Mouse (Mus musculus): ENCODE measurements around the gene Rad9a.

DNA sequence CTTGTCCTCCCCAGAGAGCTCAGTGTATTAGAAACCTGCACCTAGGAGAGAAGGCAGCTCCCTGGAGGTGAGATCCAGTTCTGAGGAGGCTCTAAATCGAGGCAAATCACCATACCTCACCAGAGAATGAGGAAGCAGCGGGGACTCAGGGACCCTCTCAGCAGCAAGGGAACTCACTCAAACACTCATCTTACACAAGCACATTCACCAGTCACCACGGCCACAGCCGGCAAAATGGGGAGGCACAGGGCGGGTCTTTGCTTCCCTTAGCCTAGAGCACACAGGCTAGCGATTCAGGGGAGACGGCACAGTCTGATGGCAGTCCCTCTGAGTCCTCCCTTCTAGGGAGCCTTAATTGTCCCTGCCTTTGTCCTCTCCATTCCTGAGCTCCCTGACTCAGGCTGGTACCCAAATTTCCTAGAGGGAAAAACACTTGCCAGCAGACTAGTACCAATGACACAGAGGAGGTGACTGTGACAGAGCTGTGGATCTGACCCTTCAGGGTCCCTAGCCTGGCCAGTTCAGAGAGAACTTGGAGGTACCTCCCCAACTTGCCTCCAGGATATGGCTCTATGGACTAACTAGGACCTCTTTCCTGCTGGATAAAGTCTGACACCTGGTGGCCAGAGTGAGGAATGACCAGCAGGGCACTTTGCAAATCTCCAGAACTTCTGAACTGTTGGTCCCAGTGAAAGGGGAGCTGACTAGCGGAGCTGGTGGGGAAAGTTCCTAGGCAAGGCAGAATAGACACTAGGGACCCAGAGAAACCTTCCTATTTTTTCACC lies 26.6 kb upstream of the Rad9a start:
- TF ChIP-seq GATA1 (IDR thresholded peaks at IDR 0.05; ENCODE audit: borderline replicate concordance, low read length) (no peak), FLI1 (IDR thresholded peaks at IDR 0.05; ENCODE audit: low read length) (no peak)

Data from megakaryocyte, embryonic 14.5 days (primary cell).